Mouse (Mus musculus) left cerebral cortex, adult 2 months (tissue): ENCODE results near the gene Srebf2. TPM values are rescaled to one million over a fixed set of nuclear protein-coding genes. Genes with fewer than 3 reads are reported as not detected.
"Not testable (repeated sequence)": the region's sequence is repeated elsewhere in the genome, so short reads cannot be mapped to it uniquely, and the experiment has no call there.

Experiments
- DNase-seq, 2 experiments: peaks; one replicate each; pipeline ENCODE4 v3.0.0; 2021 to 2022; ENCODE audit warnings: low spot score in 2 of 2, mixed read lengths in 1 of 2; ENCODE audit errors: extremely low spot score in 1 of 2
- H3K27ac ChIP-seq: fragments of 200-600 bp; 2 replicates; pipeline ENCODE4 v1.8.1; 2022
- H3K4me3 ChIP-seq: fragments of 200-600 bp; 2 replicates; pipeline ENCODE4 v1.8.1; 2022
- CTCF ChIP-seq: fragments of 200-600 bp; IDR thresholded peaks from 2 replicates; pipeline ENCODE4 v1.8.1; 2022; ENCODE audit warnings: antibody characterized with exemption, mild to moderate bottlenecking, moderate library complexity
- intact Hi-C: fragments of 180-260 bp; cut with DNase I; formaldehyde crosslinking; loops from one replicate; pipeline ENCODE4 v1.15.1; 2025
- microRNA-seq, 2 experiments: library from miRNA; unstranded; fragments of <30 nt; microRNA quantifications; one replicate each; pipeline ENCODE4 v1.2.0; 2021
- total RNA-seq, 2 experiments: library from RNA; stranded (reverse); gene quantifications; 2 replicates each; pipeline ENCODE4 v1.2.3; 2021

Srebf2 gene
- total RNA-seq, 2 experiments from 2014 or later = 187 to 202 TPM

DNA sequence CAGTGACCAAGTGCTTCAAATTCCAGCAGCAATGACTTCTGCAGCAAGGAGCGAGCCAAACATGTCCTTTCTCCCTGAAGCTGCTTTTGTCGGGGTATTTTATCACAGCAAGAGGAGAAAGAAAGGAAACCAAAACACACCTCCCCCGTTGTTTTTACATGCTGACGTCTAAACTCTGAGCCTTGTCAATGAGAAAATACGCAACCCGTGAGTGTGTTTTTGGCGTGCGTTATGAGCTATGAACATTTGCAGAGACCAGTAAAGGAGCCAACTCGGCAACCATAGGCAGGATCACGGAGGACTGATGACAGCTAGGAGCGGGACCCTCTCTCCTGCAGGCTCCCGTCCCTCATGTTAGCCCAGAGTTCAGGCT lies 96.7 kb downstream of the Srebf2 start:
- DNase-seq = no peak
- H3K27ac ChIP-seq = no peak overlapping the region
- H3K4me3 ChIP-seq = peak overlapping the region; percentile 92
- intact Hi-C loops = no loop called here
- TF ChIP-seq CTCF = no peak

DNA sequence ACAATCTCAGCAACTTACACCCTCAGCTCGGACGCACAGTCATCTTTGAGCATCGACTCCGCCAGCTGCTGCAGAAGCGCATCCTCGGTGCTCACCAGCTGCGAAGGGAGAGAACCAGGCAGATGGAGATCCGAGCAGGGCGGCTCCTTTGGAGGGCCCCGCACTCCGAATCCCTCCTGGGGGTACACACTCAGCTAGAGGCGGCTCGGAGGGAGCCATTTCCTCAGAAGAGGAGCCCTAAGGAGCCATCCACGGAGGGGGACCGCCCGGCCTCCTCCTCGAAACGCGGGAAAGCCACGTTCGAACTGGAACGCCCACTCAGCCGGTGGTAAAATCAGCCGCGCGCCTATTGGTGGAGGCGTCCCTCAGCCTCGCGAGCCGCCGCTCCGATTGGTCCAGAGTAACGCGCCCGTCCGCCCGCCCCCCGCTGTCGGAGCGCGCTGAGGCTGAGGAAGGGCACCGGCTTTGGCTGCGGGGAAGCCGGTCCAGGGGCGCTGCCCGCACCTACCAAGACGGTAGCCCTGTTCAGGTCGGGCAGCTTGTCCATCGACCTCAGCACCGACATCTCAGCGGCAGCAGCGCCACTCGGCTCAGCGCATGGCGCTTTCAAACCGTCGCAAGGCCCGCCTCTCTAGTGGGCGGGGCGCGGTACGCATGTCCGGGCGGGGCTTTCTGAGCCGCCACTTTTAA lies 97.3 kb downstream of the Srebf2 start, which contains the start of gene Cenpm:
Cenpm (minus strand) TSS at position 634 of the 690 bp plus-strand sequence.
- DNase-seq = peak; percentile 91
- Histone ChIP-seq H3K4me3 (peak within 1 kb of the TSS; percentile 92), H3K27ac (no peak within 1 kb of the TSS)
- intact Hi-C loops = no loop called here
- TF ChIP-seq CTCF = no peak; the same call in 1 of the 2 replicates

DNA sequence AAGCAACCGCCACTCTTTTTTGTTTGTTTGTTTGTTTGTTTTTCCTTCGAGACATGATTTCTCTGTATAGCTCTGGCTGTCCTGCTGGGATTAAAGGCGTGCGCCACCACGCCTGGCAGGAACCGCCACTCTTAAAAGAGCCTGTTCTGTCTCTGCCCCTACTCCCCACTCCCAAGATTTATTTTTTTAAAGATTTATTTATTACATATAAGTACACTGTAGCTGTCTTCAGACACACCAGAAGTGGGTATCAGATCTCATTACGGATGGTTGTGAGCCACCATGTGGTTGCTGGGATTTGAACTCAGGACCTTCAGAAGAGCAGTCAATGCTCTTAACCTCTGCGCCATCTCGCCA lies 97.8 kb downstream of the Srebf2 start:
- H3K27ac ChIP-seq, DNase-seq, intact Hi-C loops: not testable (repeated sequence)
- peak overlapping the region; percentile 92 for H3K4me3 ChIP-seq

DNA sequence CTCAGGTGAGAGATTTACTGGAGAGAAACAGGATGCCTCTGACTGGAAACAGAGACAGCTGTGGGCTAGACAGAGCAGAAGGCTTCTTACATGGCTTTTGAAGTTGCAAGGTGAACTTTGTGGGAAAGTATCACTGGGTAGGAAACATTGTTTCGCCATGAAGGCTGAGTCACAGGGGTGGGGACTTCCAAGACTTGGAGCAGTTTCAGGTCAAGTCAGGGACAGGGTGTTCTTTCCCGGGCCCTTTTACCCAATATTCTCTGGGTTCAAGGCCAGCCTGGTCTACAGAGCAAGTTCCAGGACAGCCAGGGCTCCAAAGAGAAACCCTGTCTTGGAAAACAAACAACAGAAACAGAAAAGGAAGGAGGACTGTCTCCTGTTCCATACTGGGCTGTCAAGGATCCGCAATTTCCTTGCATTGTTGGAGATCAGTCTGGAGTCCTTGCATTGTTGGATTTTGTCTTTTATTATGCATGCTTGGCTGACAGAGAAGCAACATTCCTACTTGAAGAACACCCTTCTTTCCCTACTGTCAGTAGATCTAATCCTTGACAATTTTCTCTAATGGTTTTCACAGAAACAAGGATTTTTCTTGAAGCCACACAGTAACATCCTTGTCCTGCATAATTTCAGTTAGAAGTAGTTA lies 100.3 kb downstream of the Srebf2 start:
- intact Hi-C loops = no loop called here
- no peak for DNase-seq
- no peak for TF ChIP-seq CTCF
- no peak overlapping the region for H3K4me3 ChIP-seq
- no peak overlapping the region for H3K27ac ChIP-seq

GRCm38 (mm10) chr15:82251579-82251978 lies 104.6 kb downstream of the Srebf2 start:
- no peak for DNase-seq
- Histone ChIP-seq H3K27ac (no peak overlapping the region), H3K4me3 (no peak overlapping the region)
- intact Hi-C loops = no loop called here
- peak; percentile 33 for TF ChIP-seq CTCF

DNA sequence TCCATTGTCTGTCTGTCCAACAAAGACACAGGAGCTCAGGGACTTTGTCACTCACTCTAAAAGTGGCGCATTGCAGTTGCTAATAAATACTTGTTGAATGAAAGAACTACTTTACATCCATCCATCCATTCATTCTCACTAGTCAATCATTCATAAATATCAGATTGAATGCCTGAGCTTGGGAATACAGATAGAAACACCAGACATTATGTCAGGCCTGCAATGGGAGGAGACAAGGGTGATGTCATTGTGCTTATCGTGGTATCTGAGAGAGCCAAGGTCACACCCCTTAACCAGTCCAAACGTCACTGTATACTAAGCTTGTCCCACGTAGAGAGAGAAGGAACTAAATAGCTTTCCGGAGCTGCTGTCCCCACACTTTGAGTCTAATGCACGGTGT lies 105.1 kb downstream of the Srebf2 start, which contains the start of gene 1500009C09Rik:
1500009C09Rik (plus strand) TSS at position 301 of the 400 bp plus-strand sequence.
- no peak for TF ChIP-seq CTCF
- no peak for DNase-seq
- Histone ChIP-seq H3K4me3 (no peak within 1 kb of the TSS), H3K27ac (no peak within 1 kb of the TSS)
- intact Hi-C loops = no loop called here

Small RNAs within 50 kb of the gene (microRNA-seq; reads per million reads assigned to microRNA genes)
- gene Mir33 = 21.2 to 31.1 reads per million in 2 experiments

Other genes with a start within 250 kb of the Srebf2 start
- gene Polr3h, start 220.9 kb upstream of the Srebf2 start, total RNA-seq = 10 to 100 TPM; 50.1 to 56.8 TPM
- gene Csdc2, start 210.4 kb upstream of the Srebf2 start, total RNA-seq = 10 to 100 TPM; 91.2 to 97.6 TPM
- gene Pmm1, start 186.3 kb upstream of the Srebf2 start, total RNA-seq = 100 to 1,000 TPM; 199 to 206 TPM
- gene 1700029P11Rik, start 166.6 kb upstream of the Srebf2 start, total RNA-seq = not detected
- gene Xrcc6, start 159.3 kb upstream of the Srebf2 start, total RNA-seq = 10 to 100 TPM; 22.5 to 29.7 TPM
- 10 to 100 TPM; 88.0 to 95.6 TPM for gene Desi1, start 113.3 kb upstream of the Srebf2 start, total RNA-seq
- 100 to 1,000 TPM; 110 to 113 TPM for gene Snu13, start 99.6 kb upstream of the Srebf2 start, total RNA-seq
- not detected for gene 4930407I10Rik, start 88.0 kb upstream of the Srebf2 start, total RNA-seq
- gene Mei1, start 77.2 kb upstream of the Srebf2 start, total RNA-seq = 1 to 10 TPM; 4.0 to 4.5 TPM
- gene Ccdc134, start 19.3 kb upstream of the Srebf2 start, total RNA-seq = 10 to 100 TPM; 11.2 to 18.3 TPM
- 1 to 10 TPM; 2.1 to 2.7 TPM for gene Shisa8, start 65.6 kb downstream of the Srebf2 start, total RNA-seq
- under 1 TPM; 0.29 to 0.47 TPM for gene Tnfrsf13c, start 77.2 kb downstream of the Srebf2 start, total RNA-seq
- 1 to 10 TPM; 3.1 to 4.8 TPM for gene Cenpm, start 97.6 kb downstream of the Srebf2 start, total RNA-seq
- 100 to 1,000 TPM in 1 of 2 experiments, 10 to 100 TPM in 1; 96.5 to 102 TPM for gene 1500009C09Rik, start 105.2 kb downstream of the Srebf2 start, total RNA-seq
- gene Sept3, start 127.7 kb downstream of the Srebf2 start, total RNA-seq = 100 to 1,000 TPM; 489 to 520 TPM
- gene Wbp2nl, start 151.8 kb downstream of the Srebf2 start, total RNA-seq = not detected
- 10 to 100 TPM; 33.5 to 35.2 TPM for gene Naga, start 191.7 kb downstream of the Srebf2 start, total RNA-seq
- gene Pheta2, start 191.8 kb downstream of the Srebf2 start, total RNA-seq = under 1 TPM; 0.25 to 0.42 TPM
- 100 to 1,000 TPM; 137 to 141 TPM for gene Smdt1, start 191.8 kb downstream of the Srebf2 start, total RNA-seq
- 100 to 1,000 TPM; 206 to 211 TPM for gene Ndufa6, start 207.1 kb downstream of the Srebf2 start, total RNA-seq
- gene Cyp2d22, start 233.1 kb downstream of the Srebf2 start, total RNA-seq = 10 to 100 TPM; 30.6 to 37.2 TPM
- gene Cyp2d11, start 246.8 kb downstream of the Srebf2 start, total RNA-seq = not detected